ENCODE assay signal across 7 mouse cellular contexts in the genomic region with DNA sequence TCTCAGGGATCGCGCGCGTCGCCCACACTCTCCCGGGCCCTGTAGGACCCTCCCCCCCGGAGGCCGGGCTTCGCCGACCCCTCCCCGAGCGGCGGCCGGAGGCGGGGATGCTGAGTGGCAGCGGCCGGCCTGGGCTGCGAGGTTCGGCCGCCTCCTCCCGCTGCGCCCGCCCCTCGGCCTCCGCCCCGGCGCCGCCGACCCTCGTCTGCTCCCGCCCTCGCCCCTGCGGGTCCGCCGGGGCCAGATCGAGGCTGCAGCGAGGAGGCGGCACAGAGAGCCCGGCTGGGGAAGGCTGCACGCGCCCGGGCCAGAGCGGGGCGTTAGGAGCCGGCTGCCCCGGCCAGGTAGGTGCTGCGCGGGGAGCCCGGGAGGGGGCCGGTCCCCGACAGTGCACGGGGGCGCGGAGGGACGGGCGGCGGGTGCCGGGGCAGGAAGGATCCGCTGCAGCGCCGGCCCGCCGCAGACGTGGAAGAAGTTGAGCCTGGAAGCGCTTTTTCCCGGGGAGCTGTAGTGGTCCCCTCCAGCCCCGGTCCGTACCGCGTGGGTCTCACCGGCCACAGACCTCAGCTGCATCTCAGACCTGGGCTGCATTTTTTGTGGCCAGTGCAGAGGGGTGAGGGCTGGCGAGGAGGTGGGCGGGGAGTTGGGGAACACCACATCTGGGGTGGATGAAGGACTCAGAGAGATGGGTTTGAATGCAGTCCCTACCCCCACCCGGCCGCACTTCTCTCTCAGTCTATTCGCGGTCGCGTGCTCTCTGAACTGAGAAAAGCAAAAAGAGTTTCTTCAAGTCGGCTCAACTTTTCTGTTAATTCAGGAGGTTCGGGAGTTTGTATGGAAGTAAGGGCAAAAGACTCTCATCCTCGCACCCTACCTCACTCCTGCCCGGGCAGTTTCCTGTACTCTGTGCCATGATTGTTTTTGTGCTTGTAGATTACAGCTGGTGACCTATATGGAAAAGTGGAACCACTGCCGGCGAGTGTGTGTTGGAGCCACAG. TPM values are rescaled to one million over a fixed set of nuclear protein-coding genes. Genes with fewer than 3 reads are reported as not detected.
DNase-seq lines count a peak whose midpoint lies in the region; ATAC-seq and TF ChIP-seq lines count a peak whose summit lies in the region.

Gene Lhfpl2 (plus strand): TSS at position 234 of the 998 bp plus-strand sequence.

- TF ChIP-seq EP300 in MEL (IDR thresholded peaks at IDR 0.05; ENCODE audit: low read depth in 1 of 2, low read length in 2 of 2): no peak

- WGBS in hindbrain, embryonic 12.5 days: under 1% methylated on average over 77 of the region's 85 CpGs

- H3K4me2 ChIP-seq in hindbrain, embryonic 12.5 days (replicated peaks): peak within 1 kb of the TSS; percentile 98

- no peak within 1 kb of the TSS for H3K4me3 ChIP-seq in MEL (ENCODE audit: control insufficient read depth in 1 of 2, insufficient read depth in 1 of 2, low read depth in 2 of 2, low read length in 2 of 2)
- H3K4me3 ChIP-seq in hindbrain, embryonic 12.5 days: peak within 1 kb of the TSS; percentile 76

- intact Hi-C loops in left cerebral cortex, postnatal 36 days (cut with DNase I): no loop called here

- no peak within 1 kb of the TSS for H3K27ac ChIP-seq in MEL (ENCODE audit: control insufficient read depth, low read depth, low read length)
- H3K27ac ChIP-seq in hindbrain, embryonic 12.5 days: peak within 1 kb of the TSS; percentile 74

- H3K36me3 ChIP-seq in MEL (ENCODE audit: control insufficient read depth in 1 of 2, insufficient read depth in 2 of 2, low read length in 2 of 2): no peaks in the 10 kb centered on the region
- H3K36me3 ChIP-seq in hindbrain, embryonic 12.5 days: no peaks in the 10 kb centered on the region

- H3K27me3 ChIP-seq in MEL (ENCODE audit: control insufficient read depth in 1 of 2, insufficient read depth in 2 of 2, low read length in 2 of 2): no peaks in the 10 kb centered on the region
- peaks cover 30% of the 10 kb centered on the region for H3K27me3 ChIP-seq in hindbrain, embryonic 12.5 days

- no peaks in the 10 kb centered on the region for H3K9me3 ChIP-seq in MEL (replicated peaks; ENCODE audit: insufficient read depth, low read length)
- no peaks in the 10 kb centered on the region for H3K9me3 ChIP-seq in hindbrain, embryonic 12.5 days (replicated peaks)

- no peak within 1 kb of the TSS for H3K9ac ChIP-seq in MEL (ENCODE audit: control insufficient read depth, low read depth, low read length, poor library complexity, severe bottlenecking)
- peak within 1 kb of the TSS; percentile 84 for H3K9ac ChIP-seq in hindbrain, embryonic 12.5 days

- no peaks in the 10 kb centered on the region for H3K4me1 ChIP-seq in MEL (ENCODE audit: control insufficient read depth in 1 of 2, insufficient read depth in 2 of 2, low read length in 2 of 2)
- H3K4me1 ChIP-seq in hindbrain, embryonic 12.5 days: peaks cover 21% of the 10 kb centered on the region

- TF ChIP-seq CTCF in MEL (IDR thresholded peaks at IDR 0.05 in 2 of 3, conservative IDR thresholded peaks at IDR 0.05 in 1 of 3; ENCODE audit: control insufficient read depth in 1 of 3, insufficient read depth in 1 of 3, low read depth in 2 of 3, low read length in 3 of 3, poor library complexity in 1 of 3, severe bottlenecking in 1 of 3): no peak

- no peak for TF ChIP-seq POLR2A in MEL (IDR thresholded peaks at IDR 0.05; ENCODE audit: control insufficient read depth in 1 of 2, insufficient read depth in 1 of 2, low read depth in 1 of 2, low read length in 2 of 2, poor library complexity in 1 of 2)

- ATAC-seq in hindbrain, embryonic 12.5 days (ENCODE audit: low FRiP score): peak; percentile 77
- ATAC-seq in megakaryocyte progenitor cell, adult 5-6 weeks (replicated peaks; ENCODE audit: poor library complexity): peak; percentile 15

- no peaks in the 10 kb centered on the region for H3K79me2 ChIP-seq in MEL (ENCODE audit: control insufficient read depth, insufficient read depth, low read length, poor library complexity)

- no peak for TF ChIP-seq RAD21 in MEL (IDR thresholded peaks at IDR 0.05; ENCODE audit: low read depth, low read length)

- no peak for DNase-seq in MEL (ENCODE audit: low read depth, low spot score)
- DNase-seq in adrenal gland, postnatal 10 days: peak; percentile 80
- DNase-seq in forelimb bud, embryonic 11.5 days (ENCODE audit: low read depth, low spot score): peak; percentile 67
- DNase-seq in left cerebral cortex, postnatal 36 days (ENCODE audit: low spot score in 2 of 2): peak in 1 of 2 experiments; percentile 18
- peak; percentile 51 for DNase-seq in right cerebral cortex, postnatal 4 days

TF ChIP-seq in MEL, 35 proteins besides CTCF, POLR2A, EP300 and RAD21:
- TF ChIP-seq MYB (IDR thresholded peaks at IDR 0.05; ENCODE audit: low read depth, low read length): no peak
- no peak for TF ChIP-seq POLR2AphosphoS2 (IDR thresholded peaks at IDR 0.05; ENCODE audit: low read length)
- no peak for TF ChIP-seq ETS1 (IDR thresholded peaks at IDR 0.05; ENCODE audit: low read depth, low read length)
- no peak for TF ChIP-seq ZNF384 (IDR thresholded peaks at IDR 0.05; ENCODE audit: low read depth, low read length)
- no peak for TF ChIP-seq ZC3H11A (IDR thresholded peaks at IDR 0.05; ENCODE audit: low read depth, low read length)
- TF ChIP-seq ZMIZ1 (IDR thresholded peaks at IDR 0.05; ENCODE audit: low read depth, low read length): no peak
- no peak for TF ChIP-seq KAT2A (conservative IDR thresholded peaks at IDR 0.05; ENCODE audit: low read depth, low read length)
- no peak for TF ChIP-seq SIN3A (IDR thresholded peaks at IDR 0.05; ENCODE audit: low read length)
- no peak for TF ChIP-seq MAFK (IDR thresholded peaks at IDR 0.05; ENCODE audit: borderline replicate concordance, low read depth, low read length)
- TF ChIP-seq UBTF (IDR thresholded peaks at IDR 0.05; ENCODE audit: borderline replicate concordance, insufficient read depth, low read depth, low read length): no peak

RNA-seq across cellular contexts. Expression of gene Lhfpl2, which starts in this region (rescaled TPM):
- 23.1 and 24.5 TPM in 2 replicates for total RNA-seq in MEL (2012; rRNA removed)
- polyA plus RNA-seq in MEL (2012; ENCODE audit: insufficient read depth in 1 of 2, insufficient read length in 2 of 2, low read depth in 1 of 2, low replicate concordance in 2 of 2, missing spikeins in 1 of 2): 10 to 100 TPM in 1 of 2 experiments, not detected in 1; 30.2 TPM
- 10 to 100 TPM; 29.8 to 39.6 TPM for total RNA-seq in adrenal gland, postnatal 10 days (2021)
- 30.1 and 36.3 TPM in 2 replicates for polyA plus RNA-seq in hindbrain, embryonic 12.5 days (2016; fragmentation: Nextera tagmentation; extraction: Ambion mirVana)
- 10 to 100 TPM; 12.3 to 12.4 TPM for total RNA-seq in left cerebral cortex, postnatal 36 days (2021)
- 9.3 and 11.0 TPM in 2 replicates for total RNA-seq in megakaryocyte progenitor cell, adult 5-6 weeks (2015)
- 11.2 and 12.3 TPM in 2 replicates for total RNA-seq in megakaryocyte progenitor cell, adult 5-6 weeks (2017)
